Mouse (Mus musculus) sigmoid colon, adult 10 weeks (tissue): Measurements from ENCODE around the gene Lao1. TPM values are rescaled to one million over a fixed set of nuclear protein-coding genes. Genes with fewer than 3 reads are reported as not detected.

Experiments used
- polyA plus RNA-seq: library from polyadenylated mRNA; stranded (reverse); fragments of 350-450 nt; fragmentation: Illumina TruSeq; extraction: RNeasy Lipid Tissue Mini Kit (QIAGEN cat#74804); gene quantifications from one replicate; pipeline ENCODE4 v1.2.3, GENCODE M21; 2014; ENCODE audit warnings: low read depth, low replicate concordance

Lao1 gene
- polyA plus RNA-seq: not detected

DNA sequence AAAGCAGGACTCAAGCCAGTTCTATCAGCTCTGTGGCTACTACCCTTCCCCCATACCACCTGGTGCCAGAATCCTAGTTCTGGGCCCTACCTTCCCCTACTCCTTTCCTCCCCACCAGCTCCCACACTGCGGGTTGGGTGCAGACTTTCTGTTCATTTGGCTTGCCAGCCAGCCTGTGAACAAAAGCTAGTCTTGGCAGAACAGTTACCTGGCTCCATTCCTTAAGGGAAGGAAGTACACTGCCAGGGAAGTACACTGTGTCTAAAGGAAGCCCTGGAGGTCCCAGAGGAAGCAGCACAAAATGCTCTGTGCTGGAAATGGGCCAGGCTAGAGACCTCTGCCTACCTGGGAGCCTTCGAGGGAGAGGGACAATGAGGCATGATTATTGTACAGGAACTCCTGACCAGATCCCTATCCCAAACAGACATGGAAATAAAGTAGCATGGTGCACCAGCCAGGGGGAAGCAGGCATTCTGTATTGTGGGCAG lies at the start of gene Lao1:
Lao1 (plus strand) TSS at position 438 of the 488 bp plus-strand sequence.

DNA sequence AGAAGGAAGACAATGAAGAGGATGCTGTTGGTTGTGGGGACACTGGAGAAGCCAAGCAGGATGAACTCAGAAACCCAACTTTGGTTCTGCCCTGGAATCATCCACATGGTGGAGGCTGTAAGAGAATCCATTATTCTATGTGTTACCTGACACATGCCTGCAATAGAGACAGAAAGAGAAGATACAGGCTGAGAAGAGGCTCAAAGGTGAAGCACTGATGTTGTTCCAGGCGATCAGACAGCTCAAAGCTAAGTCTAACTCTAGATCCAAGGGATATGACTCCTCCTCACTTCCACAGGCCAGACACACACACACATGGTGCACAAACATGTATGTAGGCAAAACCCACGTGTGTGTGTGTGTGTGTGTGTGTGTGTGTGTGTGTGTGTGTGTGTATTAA lies 44.0 kb upstream of the Lao1 start, which contains the start of gene Olfr1329:
Olfr1329 (minus strand) TSS at position 101 of the 400 bp plus-strand sequence.

DNA sequence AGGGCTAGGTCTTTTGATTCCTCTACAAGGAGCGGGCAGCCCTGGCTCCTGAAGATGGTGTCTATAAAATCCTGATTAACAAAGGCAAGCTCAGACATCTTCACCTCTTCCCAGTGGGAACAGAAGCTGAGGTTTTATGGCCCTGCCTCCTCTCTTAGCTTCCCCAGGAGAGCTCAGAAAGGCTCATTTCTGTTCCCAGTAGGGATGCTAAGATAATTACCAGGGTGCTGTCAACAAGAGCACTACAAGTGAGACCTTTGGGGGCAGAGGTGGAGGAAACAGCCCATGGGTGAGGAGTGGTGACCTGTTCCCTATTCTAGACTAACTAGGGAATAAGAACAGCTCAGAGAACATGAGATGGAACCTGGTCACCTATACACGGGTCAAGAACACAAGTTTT lies 22.9 kb upstream of the Lao1 start, which contains the start of gene Olfr1328:
Olfr1328 (minus strand) TSS at position 101 of the 400 bp plus-strand sequence.

Other genes with a start within 250 kb of the Lao1 start
- not detected for gene Olfr1340, start 241.4 kb upstream of the Lao1 start, polyA plus RNA-seq
- gene Olfr1339, start 229.4 kb upstream of the Lao1 start, polyA plus RNA-seq: not detected
- gene Olfr1338, start 202.8 kb upstream of the Lao1 start, polyA plus RNA-seq: not detected
- not detected for gene Olfr1337, start 179.0 kb upstream of the Lao1 start, polyA plus RNA-seq
- gene Olfr1335, start 151.6 kb upstream of the Lao1 start, polyA plus RNA-seq: not detected
- not detected for gene Olfr1333, start 125.3 kb upstream of the Lao1 start, polyA plus RNA-seq
- gene Olfr1331, start 96.9 kb upstream of the Lao1 start, polyA plus RNA-seq: not detected
- gene Olfr1330, start 73.0 kb upstream of the Lao1 start, polyA plus RNA-seq: not detected
- not detected for gene Olfr1329, start 44.1 kb upstream of the Lao1 start, polyA plus RNA-seq
- gene Olfr1328, start 23.0 kb upstream of the Lao1 start, polyA plus RNA-seq: not detected
- gene Slc2a1, start 147.1 kb downstream of the Lao1 start, polyA plus RNA-seq: 14.5 TPM
- 0.73 TPM for gene Zfp691, start 212.6 kb downstream of the Lao1 start, polyA plus RNA-seq
- gene Ermap, start 228.4 kb downstream of the Lao1 start, polyA plus RNA-seq: 0.32 TPM
- gene Svbp, start 233.7 kb downstream of the Lao1 start, polyA plus RNA-seq: 13.9 TPM